Mouse (Mus musculus): ENCODE measurements around the gene Nlgn3. TPM values are rescaled to one million over a fixed set of nuclear protein-coding genes. Genes with fewer than 3 reads are reported as not detected.

Nlgn3 gene
- polyA plus RNA-seq, 1 experiment from 2014 or later = 9.6 TPM

DNA sequence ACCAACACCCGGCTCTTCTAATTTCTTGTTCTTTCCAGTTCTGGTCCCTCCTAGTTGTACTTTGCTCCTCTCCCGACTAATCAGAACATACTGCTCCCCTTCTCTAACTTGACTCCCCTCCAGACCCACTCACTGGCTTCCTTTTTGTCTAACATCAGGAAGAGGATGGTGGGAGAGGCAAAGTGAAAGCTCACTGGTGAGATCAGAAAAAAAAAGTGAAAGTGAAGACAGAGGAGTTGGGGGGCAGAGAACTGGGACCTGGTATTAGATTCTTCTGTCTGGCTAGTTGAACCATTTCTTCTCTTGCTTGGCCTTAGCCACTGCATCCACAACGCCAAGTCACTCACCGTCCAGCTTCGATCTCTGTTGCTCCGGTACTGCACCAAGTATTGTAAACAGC lies 32.3 kb upstream of the Nlgn3 start:
- H3K27me3 ChIP-seq (ENCODE audit: insufficient read depth, low read length) = no peaks in the 10 kb centered on the region
- no peak overlapping the region for H3K27ac ChIP-seq (ENCODE audit: low read depth)
- no peak overlapping the region for H3K4me3 ChIP-seq (ENCODE audit: low read depth, low read length)
- no peaks in the 10 kb centered on the region for H3K9me3 ChIP-seq (ENCODE audit: low read depth, low read length)
- 86% methylated on average over 6 of the region's 6 CpGs for WGBS
- no peak for TF ChIP-seq CTCF (IDR thresholded peaks at IDR 0.05; ENCODE audit: low read depth)
- no peaks in the 10 kb centered on the region for H3K4me1 ChIP-seq (ENCODE audit: insufficient read depth)
- no peak overlapping the region for H3K4me2 ChIP-seq
- H3K36me3 ChIP-seq (ENCODE audit: insufficient read depth) = no peaks in the 10 kb centered on the region
- DNase-seq = no peak
- no peak for ATAC-seq (ENCODE audit: insufficient read depth)
- H3K9ac ChIP-seq = no peak overlapping the region

DNA sequence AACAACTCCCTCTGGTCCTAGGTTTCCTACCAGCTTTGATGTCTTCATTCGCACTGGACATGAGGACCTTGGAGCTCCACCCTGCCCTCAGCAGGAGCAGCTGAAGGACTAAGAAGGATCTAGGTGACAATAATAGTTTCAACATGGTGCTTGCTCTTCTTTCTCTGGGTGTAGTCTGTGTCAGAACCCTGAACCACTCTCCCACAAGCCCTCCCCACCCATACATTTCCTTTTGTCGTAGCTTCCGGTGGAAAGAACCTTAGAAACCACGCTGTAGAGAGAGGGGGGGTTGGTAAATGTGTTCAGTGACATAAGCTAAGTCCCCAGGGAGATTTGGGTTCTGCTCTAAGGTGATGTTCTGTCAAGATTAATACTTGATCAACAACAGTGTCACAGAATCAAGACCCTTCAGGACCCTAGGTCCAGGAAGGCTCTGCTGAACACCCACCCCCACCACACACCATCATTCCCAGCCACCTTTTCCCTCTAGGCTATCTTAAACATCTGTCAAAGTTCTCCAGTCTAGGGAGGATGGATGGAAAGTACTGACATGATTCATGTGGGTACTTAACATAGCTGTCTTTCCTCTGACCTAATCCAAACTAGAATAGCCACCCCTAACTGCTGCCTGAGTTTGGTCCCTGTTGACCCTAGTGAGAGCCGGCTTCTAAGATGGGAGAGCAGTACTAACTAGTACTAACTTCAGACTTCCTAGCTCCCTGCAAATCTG lies 30.8 kb upstream of the Nlgn3 start, which contains the start of gene Il2rg:
Il2rg (minus strand) TSS at position 231 of the 730 bp plus-strand sequence.
- no peak within 1 kb of the TSS for H3K4me3 ChIP-seq (ENCODE audit: low read depth, low read length)
- no peaks in the 10 kb centered on the region for H3K36me3 ChIP-seq (ENCODE audit: insufficient read depth)
- no peaks in the 10 kb centered on the region for H3K9me3 ChIP-seq (ENCODE audit: low read depth, low read length)
- ATAC-seq (ENCODE audit: insufficient read depth) (no peak), DNase-seq (no peak)
- no peak within 1 kb of the TSS for H3K4me2 ChIP-seq
- TF ChIP-seq CTCF (IDR thresholded peaks at IDR 0.05; ENCODE audit: low read depth) = no peak
- no peaks in the 10 kb centered on the region for H3K27me3 ChIP-seq (ENCODE audit: insufficient read depth, low read length)
- H3K27ac ChIP-seq (ENCODE audit: low read depth) = no peak within 1 kb of the TSS
- no peak within 1 kb of the TSS for H3K9ac ChIP-seq
- H3K4me1 ChIP-seq (ENCODE audit: insufficient read depth) = no peaks in the 10 kb centered on the region
- 42% methylated on average over 5 of the region's 5 CpGs for WGBS

DNA sequence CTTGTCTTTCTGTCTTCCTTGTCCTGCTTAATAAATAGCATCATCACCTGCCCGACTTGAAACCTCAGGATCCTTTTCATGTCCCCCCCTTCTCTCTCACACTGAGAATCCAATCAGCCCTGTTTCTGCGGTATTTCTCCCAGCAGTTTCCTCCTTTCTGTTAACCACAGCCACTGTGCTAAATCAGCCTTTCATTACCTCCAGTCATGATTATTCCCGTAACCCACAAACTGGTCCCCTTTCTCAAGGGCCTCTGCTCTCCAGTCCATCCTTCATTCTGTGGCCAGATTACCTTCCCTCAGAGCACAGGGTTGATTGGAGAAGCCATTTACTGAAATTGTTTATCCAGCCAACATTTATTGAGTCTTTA lies 30.2 kb upstream of the Nlgn3 start, which contains the start of gene Gm20489:
Gm20489 (minus strand) TSS at position 269 of the 370 bp plus-strand sequence.
- Histone ChIP-seq H3K36me3 (ENCODE audit: insufficient read depth) (no peaks in the 10 kb centered on the region), H3K27ac (ENCODE audit: low read depth) (no peak within 1 kb of the TSS), H3K9me3 (ENCODE audit: low read depth, low read length) (no peaks in the 10 kb centered on the region), H3K27me3 (ENCODE audit: insufficient read depth, low read length) (no peaks in the 10 kb centered on the region), H3K9ac (no peak within 1 kb of the TSS), H3K4me3 (ENCODE audit: low read depth, low read length) (no peak within 1 kb of the TSS), H3K4me1 (ENCODE audit: insufficient read depth) (no peaks in the 10 kb centered on the region), H3K4me2 (no peak within 1 kb of the TSS)
- no peak for DNase-seq
- WGBS = 51% methylated on average over 3 of the region's 3 CpGs
- no peak for ATAC-seq (ENCODE audit: insufficient read depth)
- no peak for TF ChIP-seq CTCF (IDR thresholded peaks at IDR 0.05; ENCODE audit: low read depth)

DNA sequence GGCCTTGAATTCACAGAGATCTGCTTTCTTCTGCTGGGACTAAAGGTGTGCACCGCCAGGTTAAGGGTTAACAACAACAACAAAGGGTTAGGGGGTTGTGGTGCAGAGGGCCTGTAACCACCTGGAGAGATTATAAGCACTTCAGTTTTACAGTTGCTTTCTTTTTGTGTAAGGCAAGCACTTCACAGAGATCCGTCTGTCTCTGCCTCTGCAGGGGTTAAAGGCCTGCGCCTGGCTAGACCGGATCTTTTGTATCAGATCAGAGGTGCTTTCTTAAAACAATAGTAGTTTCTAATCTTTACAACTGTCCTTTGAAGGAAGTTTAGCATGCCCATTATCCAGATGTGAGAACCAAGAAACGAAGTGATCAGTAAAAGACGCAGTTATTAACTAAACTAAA lies 25.6 kb upstream of the Nlgn3 start:
- H3K4me3 ChIP-seq (ENCODE audit: low read depth, low read length) = peak overlapping the region; percentile 56
- H3K4me1 ChIP-seq (ENCODE audit: insufficient read depth) = no peaks in the 10 kb centered on the region
- H3K9ac ChIP-seq = peak overlapping the region; percentile 40
- H3K9me3 ChIP-seq (ENCODE audit: low read depth, low read length) = no peaks in the 10 kb centered on the region
- DNase-seq = peak; percentile 14
- H3K36me3 ChIP-seq (ENCODE audit: insufficient read depth) = peaks cover 23% of the 10 kb centered on the region
- H3K27ac ChIP-seq (ENCODE audit: low read depth) = no peak overlapping the region
- peak; percentile 29; the same call in 1 of the 2 replicates for ATAC-seq (ENCODE audit: insufficient read depth)
- H3K4me2 ChIP-seq = peak overlapping the region; percentile 53
- TF ChIP-seq CTCF (IDR thresholded peaks at IDR 0.05; ENCODE audit: low read depth) = no peak
- no peaks in the 10 kb centered on the region for H3K27me3 ChIP-seq (ENCODE audit: insufficient read depth, low read length)
- WGBS = 22% methylated on average over 6 of the region's 6 CpGs

DNA sequence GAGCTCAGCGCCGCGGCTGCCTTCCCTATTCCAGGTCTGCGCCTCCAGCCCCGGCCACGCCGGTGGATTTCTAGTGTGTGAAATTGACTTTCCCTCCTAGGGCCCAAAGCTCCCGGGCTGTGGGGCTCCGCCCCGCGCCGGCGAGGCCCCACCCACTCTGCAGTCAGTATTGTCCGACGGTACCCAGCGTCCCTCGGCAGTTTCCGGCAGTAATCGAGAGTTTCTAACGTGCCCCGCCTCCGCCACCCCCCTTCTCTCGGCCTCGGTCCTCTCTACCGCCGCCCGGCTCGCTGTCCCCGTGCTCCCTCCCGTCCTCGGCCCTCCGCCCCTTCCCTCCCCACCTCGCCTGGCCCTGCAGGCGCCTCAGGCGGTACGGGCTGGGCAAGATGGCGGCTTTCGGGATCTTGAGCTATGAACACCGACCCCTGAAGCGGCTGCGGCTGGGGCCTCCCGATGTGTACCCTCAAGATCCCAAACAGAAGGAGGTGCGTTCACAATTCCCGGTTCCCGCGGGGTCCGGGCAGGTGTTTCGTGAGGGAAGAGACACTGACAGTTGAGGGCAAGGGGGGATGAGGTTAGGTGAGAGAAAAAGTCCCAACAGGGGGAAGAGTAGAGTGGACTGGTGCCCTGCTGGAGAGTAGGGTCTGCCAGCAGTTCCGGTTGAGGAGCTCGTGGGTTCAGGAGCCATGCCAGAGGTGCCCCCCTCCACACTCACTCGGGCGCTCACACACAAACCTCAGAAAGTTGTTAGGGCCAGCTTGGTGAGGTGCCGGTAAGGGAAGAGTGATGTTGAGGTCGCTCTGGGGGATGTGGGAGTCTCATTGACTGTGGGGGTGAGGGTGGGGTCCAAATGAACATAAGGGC lies 24.9 kb upstream of the Nlgn3 start, which contains the start of gene Med12:
Med12 (plus strand) TSS at position 156 of the 864 bp plus-strand sequence.
- H3K9me3 ChIP-seq (ENCODE audit: low read depth, low read length) = no peaks in the 10 kb centered on the region
- ATAC-seq (ENCODE audit: insufficient read depth) = peak; percentile 98
- peak; percentile 92 for DNase-seq
- H3K4me2 ChIP-seq = peak within 1 kb of the TSS; percentile 62
- H3K4me1 ChIP-seq (ENCODE audit: insufficient read depth) = no peaks in the 10 kb centered on the region
- peaks cover 29% of the 10 kb centered on the region for H3K36me3 ChIP-seq (ENCODE audit: insufficient read depth)
- WGBS = 10% methylated on average over 50 of the region's 54 CpGs
- H3K9ac ChIP-seq = peak within 1 kb of the TSS; percentile 68
- peak within 1 kb of the TSS; percentile 67; the same call in 1 of the 2 replicates for H3K27ac ChIP-seq (ENCODE audit: low read depth)
- TF ChIP-seq CTCF (IDR thresholded peaks at IDR 0.05; ENCODE audit: low read depth) = no peak
- peak within 1 kb of the TSS; percentile 56 for H3K4me3 ChIP-seq (ENCODE audit: low read depth, low read length)
- H3K27me3 ChIP-seq (ENCODE audit: insufficient read depth, low read length) = no peaks in the 10 kb centered on the region

DNA sequence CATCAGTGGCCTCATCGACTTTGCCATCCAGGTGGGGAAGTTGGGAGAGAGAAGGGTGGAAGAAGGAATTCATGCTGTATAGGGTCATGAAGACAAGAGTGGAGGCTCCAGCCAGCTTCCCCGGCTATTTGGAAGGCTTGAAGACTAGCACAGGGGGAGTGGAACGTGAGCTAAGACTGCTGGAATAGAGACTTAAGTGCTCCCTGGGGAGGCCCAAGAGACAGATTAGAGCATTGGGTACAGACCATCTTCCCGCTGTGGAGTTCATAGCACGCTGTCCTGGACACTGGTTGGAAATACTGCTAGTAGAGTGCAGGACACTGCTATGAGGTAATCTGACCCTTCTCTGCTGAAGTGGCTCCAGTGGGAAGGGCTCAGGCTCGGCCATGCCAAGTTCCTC lies 16.2 kb upstream of the Nlgn3 start:
- H3K4me2 ChIP-seq = no peak overlapping the region
- DNase-seq (no peak), ATAC-seq (ENCODE audit: insufficient read depth) (no peak)
- no peaks in the 10 kb centered on the region for H3K9me3 ChIP-seq (ENCODE audit: low read depth, low read length)
- H3K27me3 ChIP-seq (ENCODE audit: insufficient read depth, low read length) = no peaks in the 10 kb centered on the region
- H3K9ac ChIP-seq = no peak overlapping the region
- no peak overlapping the region for H3K27ac ChIP-seq (ENCODE audit: low read depth)
- no peaks in the 10 kb centered on the region for H3K4me1 ChIP-seq (ENCODE audit: insufficient read depth)
- no peak overlapping the region for H3K4me3 ChIP-seq (ENCODE audit: low read depth, low read length)
- H3K36me3 ChIP-seq (ENCODE audit: insufficient read depth) = peaks cover 78% of the 10 kb centered on the region
- TF ChIP-seq CTCF (IDR thresholded peaks at IDR 0.05; ENCODE audit: low read depth) = no peak
- WGBS = 76% methylated on average over 6 of the region's 6 CpGs

- H3K27ac ChIP-seq (ENCODE audit: low read depth) = no peak overlapping the region
- WGBS = 24% methylated on average over 6 of the region's 6 CpGs
- ATAC-seq (ENCODE audit: insufficient read depth) = peak; percentile 38; the same call in 1 of the 2 replicates
These were observed 13.4 kb upstream of the Nlgn3 start for GRCm38 (mm10) chrX:101285534-101285933.

More at GRCm38 (mm10) chrX:101285534-101285933, 13.4 kb upstream of the Nlgn3 start:
- Histone ChIP-seq H3K4me3 (ENCODE audit: low read depth, low read length) (no peak overlapping the region), H3K9ac (no peak overlapping the region), H3K4me2 (no peak overlapping the region), H3K4me1 (ENCODE audit: insufficient read depth) (no peaks in the 10 kb centered on the region), H3K9me3 (ENCODE audit: low read depth, low read length) (no peaks in the 10 kb centered on the region), H3K36me3 (ENCODE audit: insufficient read depth) (peaks cover 83% of the 10 kb centered on the region), H3K27me3 (ENCODE audit: insufficient read depth, low read length) (no peaks in the 10 kb centered on the region)
- peak; percentile 81 for TF ChIP-seq CTCF (IDR thresholded peaks at IDR 0.05; ENCODE audit: low read depth)
- peak; percentile 76 for DNase-seq
